Mouse (Mus musculus) limb, embryonic 13.5 days (tissue): ENCODE measurements around the gene Iqcb1. TPM values are rescaled to one million over a fixed set of nuclear protein-coding genes. Genes with fewer than 3 reads are reported as not detected.
"Not testable (repeated sequence)": the region's sequence is repeated elsewhere in the genome, so short reads cannot be mapped to it uniquely, and the experiment has no call there.

Experiments
- ATAC-seq: fragments of 200-750 bp; cut with Nextera tagmentation; 2 replicates; pipeline ENCODE4 v1.8.0; 2017; ENCODE audit warnings: low read depth, moderate number of reproducible peaks, moderate TSS enrichment; ENCODE audit not compliant: low FRiP score
- H3K27ac ChIP-seq: fragments of 300-500 bp; sonication (generic); 2 replicates; pipeline ENCODE4 v1.5.1; 2015; ENCODE audit warnings: inconsistent platforms, mild to moderate bottlenecking, moderate library complexity
- H3K27me3 ChIP-seq: fragments of 300-500 bp; sonication (generic); 2 replicates; pipeline ENCODE4 v1.6.1; 2015; ENCODE audit warnings: mild to moderate bottlenecking, inconsistent platforms
- H3K36me3 ChIP-seq: fragments of 300-500 bp; sonication (generic); 2 replicates; pipeline ENCODE4 v1.6.1; 2015; ENCODE audit warnings: inconsistent platforms, mild to moderate bottlenecking, moderate library complexity
- H3K4me1 ChIP-seq: fragments of 300-500 bp; sonication (generic); 2 replicates; pipeline ENCODE4 v1.6.1; 2015; ENCODE audit warnings: inconsistent platforms
- H3K4me2 ChIP-seq: fragments of 300-500 bp; sonication (generic); replicated peaks from 2 replicates; pipeline ENCODE4 v1.6.1; 2015; ENCODE audit warnings: inconsistent platforms, mild to moderate bottlenecking, moderate library complexity
- H3K4me3 ChIP-seq: fragments of 300-500 bp; sonication (generic); 2 replicates; pipeline ENCODE4 v1.5.1; 2015; ENCODE audit warnings: moderate library complexity, mild to moderate bottlenecking, inconsistent platforms
- H3K9ac ChIP-seq: fragments of 300-500 bp; sonication (generic); 2 replicates; pipeline ENCODE4 v1.6.1; 2015; ENCODE audit warnings: mild to moderate bottlenecking, inconsistent platforms
- H3K9me3 ChIP-seq: fragments of 300-500 bp; sonication (generic); 2 replicates; pipeline ENCODE4 v1.6.1; 2016; ENCODE audit warnings: inconsistent platforms
- WGBS: fragments of 180-500 bp; shearing (Covaris S2); methylation state at CpG from one replicate; pipeline ENCODE4 v1.1.7; 2015; 5-methylcytosine and 5-hydroxymethylcytosine counted together
- polyA plus RNA-seq: library from polyadenylated mRNA; unstranded; fragments of >200 nt; fragmentation: Nextera tagmentation; extraction: Ambion mirVana; gene quantifications from 2 replicates; pipeline ENCODE4 v1.2.1, GENCODE M21; 2015

Gene Iqcb1
- polyA plus RNA-seq, 1 experiment from 2014 or later, result 58.6 TPM

DNA sequence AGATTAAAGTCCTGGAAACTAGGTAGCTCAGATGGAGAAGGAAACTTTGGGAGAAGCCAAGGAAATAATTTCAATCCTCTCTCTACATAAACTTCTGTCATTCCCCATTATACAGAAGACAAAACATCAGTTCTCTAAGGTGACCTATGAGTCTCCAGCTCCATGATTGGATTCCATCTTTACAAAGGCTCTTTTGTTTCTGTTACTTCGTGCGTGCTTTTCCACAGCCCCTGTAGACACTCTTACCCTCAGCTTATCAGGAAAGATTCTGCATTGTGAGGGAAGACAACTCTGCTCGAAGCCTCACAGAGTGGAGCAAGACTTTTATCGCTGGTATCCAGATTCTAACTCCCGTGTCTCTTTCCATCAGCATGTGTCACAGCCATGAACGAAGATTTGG lies 8.2 kb upstream of the Iqcb1 start:
- Histone ChIP-seq H3K4me2 (no peak overlapping the region), H3K9me3 (no peaks in the 10 kb centered on the region), H3K4me3 (no peak overlapping the region), H3K36me3 (no peaks in the 10 kb centered on the region), H3K27me3 (no peaks in the 10 kb centered on the region), H3K27ac (no peak overlapping the region), H3K9ac (no peak overlapping the region), H3K4me1 (no peaks in the 10 kb centered on the region; the same call in 1 of the 2 replicates)
- ATAC-seq, result no peak
- WGBS, result 87% methylated on average over 6 of the region's 6 CpGs

GRCm38 (mm10) chr16:36820747-36821146 lies 7.4 kb upstream of the Iqcb1 start:
- Histone ChIP-seq H3K36me3 (no peaks in the 10 kb centered on the region), H3K4me2 (no peak overlapping the region), H3K4me1 (no peaks in the 10 kb centered on the region; the same call in 1 of the 2 replicates), H3K27me3 (no peaks in the 10 kb centered on the region), H3K9me3 (no peaks in the 10 kb centered on the region), H3K9ac (no peak overlapping the region), H3K4me3 (no peak overlapping the region), H3K27ac (no peak overlapping the region)
- 72% methylated on average over 3 of the region's 3 CpGs for WGBS
- no peak for ATAC-seq

GRCm38 (mm10) chr16:36821474-36821873 lies 6.7 kb upstream of the Iqcb1 start:
- Histone ChIP-seq H3K27ac (no peak overlapping the region), H3K9me3 (no peaks in the 10 kb centered on the region), H3K4me1 (no peaks in the 10 kb centered on the region; the same call in 1 of the 2 replicates), H3K4me3 (no peak overlapping the region), H3K27me3 (no peaks in the 10 kb centered on the region), H3K4me2 (no peak overlapping the region), H3K9ac (no peak overlapping the region), H3K36me3 (no peaks in the 10 kb centered on the region)
- 0 out of 2 replicates have a peak, but pooled peaks have one; percentile 41 for ATAC-seq
- WGBS, result 12% methylated on average over 3 of the region's 3 CpGs

GRCm38 (mm10) chr16:36827611-36828053 lies 553 bp upstream of the Iqcb1 start:
- H3K4me2 ChIP-seq, result peak overlapping the region; percentile 76
- no peak overlapping the region for H3K27ac ChIP-seq
- H3K27me3 ChIP-seq, result 0 out of 2 replicates have a peak, but pooled peaks cover 5% of the 10 kb centered on the region
- H3K9me3 ChIP-seq, result no peaks in the 10 kb centered on the region
- ATAC-seq, result peak; percentile 24
- H3K4me3 ChIP-seq, result peak overlapping the region; percentile 74
- H3K9ac ChIP-seq, result peak overlapping the region; percentile 83
- WGBS, result 7% methylated on average over 11 of the region's 11 CpGs
- no peaks in the 10 kb centered on the region for H3K36me3 ChIP-seq
- H3K4me1 ChIP-seq, result peaks cover 5% of the 10 kb centered on the region; the same call in 1 of the 2 replicates

GRCm38 (mm10) chr16:36828820-36829219 lies 635 bp downstream of the Iqcb1 start:
- H3K4me2 ChIP-seq, result peak overlapping the region; percentile 76
- peak; percentile 37; the same call in 1 of the 2 replicates for ATAC-seq
- H3K36me3 ChIP-seq, result peaks cover 3% of the 10 kb centered on the region; the same call in 1 of the 2 replicates
- H3K4me1 ChIP-seq, result peaks cover 5% of the 10 kb centered on the region; the same call in 1 of the 2 replicates
- 0 out of 2 replicates have a peak overlapping the region, but pooled peaks have one; percentile 64 for H3K27ac ChIP-seq
- no peaks in the 10 kb centered on the region for H3K9me3 ChIP-seq
- WGBS, result 5% methylated on average over 11 of the region's 11 CpGs
- peak overlapping the region; percentile 74 for H3K4me3 ChIP-seq
- 0 out of 2 replicates have a peak, but pooled peaks cover 5% of the 10 kb centered on the region for H3K27me3 ChIP-seq
- H3K9ac ChIP-seq, result peak overlapping the region; percentile 83

- not testable (repeated sequence) for ATAC-seq, H3K27ac ChIP-seq, H3K4me3 ChIP-seq, H3K4me2 ChIP-seq, H3K4me1 ChIP-seq, H3K9ac ChIP-seq, H3K27me3 ChIP-seq, H3K9me3 ChIP-seq
- WGBS, result 86% methylated on average over 1 of the region's 1 CpGs
- peaks cover 29% of the 10 kb centered on the region for H3K36me3 ChIP-seq
Measured at GRCm38 (mm10) chr16:36846894-36847293, 18.7 kb downstream of the Iqcb1 start.

DNA sequence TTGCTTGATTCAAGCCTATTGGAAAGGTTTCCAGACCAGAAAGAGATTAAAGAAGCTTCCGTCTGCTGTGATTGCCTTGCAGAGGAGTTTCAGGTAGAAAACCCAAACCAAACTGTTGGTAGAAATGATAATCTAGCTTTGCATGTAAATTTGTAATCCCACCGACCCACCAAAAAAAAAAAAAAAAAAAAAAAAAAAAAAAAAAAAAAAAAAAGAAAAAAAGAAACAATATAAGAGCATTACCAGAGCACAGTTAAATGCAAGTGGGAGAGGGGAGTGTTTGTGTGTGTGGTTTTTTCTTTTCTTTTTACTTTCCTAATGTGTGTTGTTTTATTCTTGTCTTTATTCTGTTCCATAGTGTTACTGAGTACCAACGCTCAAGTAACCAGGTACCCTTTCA lies 23.0 kb downstream of the Iqcb1 start:
- no peak overlapping the region for H3K4me3 ChIP-seq
- ATAC-seq, result no peak
- 90% methylated on average over 3 of the region's 3 CpGs for WGBS

DNA sequence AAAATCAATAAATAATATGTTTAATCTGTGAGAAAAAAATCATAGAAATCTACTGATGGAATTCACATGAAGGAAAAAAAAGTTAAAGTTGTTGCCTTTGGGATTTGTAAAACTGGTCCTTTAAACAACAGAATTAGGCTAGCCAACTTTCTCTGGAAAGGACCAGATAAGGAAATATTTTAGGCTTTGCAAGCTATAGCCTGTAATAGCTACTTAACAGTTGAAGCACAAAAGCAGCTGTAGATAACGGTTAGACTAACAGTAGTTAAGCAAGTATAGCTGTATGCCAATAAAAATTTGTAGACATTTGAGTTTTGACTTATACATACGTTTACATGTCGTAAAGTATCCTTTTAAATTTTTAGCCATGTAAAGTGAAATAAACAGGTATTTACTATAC lies 35.4 kb downstream of the Iqcb1 start:
- H3K4me1 ChIP-seq, result no peaks in the 10 kb centered on the region
- no peak overlapping the region for H3K4me3 ChIP-seq
- WGBS, result 81% methylated on average over 3 of the region's 3 CpGs
- H3K9ac ChIP-seq, result no peak overlapping the region
- H3K27me3 ChIP-seq, result no peaks in the 10 kb centered on the region
- no peak for ATAC-seq
- H3K4me2 ChIP-seq, result no peak overlapping the region
- no peak overlapping the region for H3K27ac ChIP-seq
- H3K36me3 ChIP-seq, result peaks cover 49% of the 10 kb centered on the region
- no peaks in the 10 kb centered on the region for H3K9me3 ChIP-seq

More for the DNA sequence above, 23.0 kb downstream of the Iqcb1 start:
- Histone ChIP-seq H3K4me1 (no peaks in the 10 kb centered on the region), H3K27ac (no peak overlapping the region), H3K36me3 (peaks cover 39% of the 10 kb centered on the region), H3K27me3 (no peaks in the 10 kb centered on the region), H3K9me3 (no peaks in the 10 kb centered on the region), H3K9ac (no peak overlapping the region), H3K4me2 (no peak overlapping the region)

DNA sequence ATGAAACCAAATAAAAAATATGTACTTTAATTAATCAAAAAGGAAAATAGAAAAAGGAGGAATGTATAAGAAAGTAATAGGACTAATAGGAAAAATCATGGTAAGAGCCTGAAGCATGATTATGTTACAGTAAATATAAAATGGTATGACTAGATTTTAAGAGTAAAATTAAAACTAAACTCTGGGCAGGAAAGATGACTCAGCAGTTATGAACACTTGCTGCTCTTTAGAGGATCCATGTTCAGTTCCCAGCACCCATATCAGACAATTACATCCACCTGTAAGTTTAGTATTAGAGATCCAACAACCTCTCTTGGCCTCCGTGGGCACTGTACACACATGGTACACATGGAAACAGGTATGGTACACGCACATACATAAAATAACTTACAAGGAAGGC lies 41.3 kb downstream of the Iqcb1 start:
- Histone ChIP-seq H3K9me3 (no peaks in the 10 kb centered on the region), H3K27ac (no peak overlapping the region), H3K36me3 (peaks cover 52% of the 10 kb centered on the region), H3K4me3 (no peak overlapping the region), H3K9ac (no peak overlapping the region), H3K4me1 (peaks cover 6% of the 10 kb centered on the region), H3K27me3 (no peaks in the 10 kb centered on the region), H3K4me2 (no peak overlapping the region)
- WGBS, result 88% methylated on average over 2 of the region's 2 CpGs
- ATAC-seq, result no peak

DNA sequence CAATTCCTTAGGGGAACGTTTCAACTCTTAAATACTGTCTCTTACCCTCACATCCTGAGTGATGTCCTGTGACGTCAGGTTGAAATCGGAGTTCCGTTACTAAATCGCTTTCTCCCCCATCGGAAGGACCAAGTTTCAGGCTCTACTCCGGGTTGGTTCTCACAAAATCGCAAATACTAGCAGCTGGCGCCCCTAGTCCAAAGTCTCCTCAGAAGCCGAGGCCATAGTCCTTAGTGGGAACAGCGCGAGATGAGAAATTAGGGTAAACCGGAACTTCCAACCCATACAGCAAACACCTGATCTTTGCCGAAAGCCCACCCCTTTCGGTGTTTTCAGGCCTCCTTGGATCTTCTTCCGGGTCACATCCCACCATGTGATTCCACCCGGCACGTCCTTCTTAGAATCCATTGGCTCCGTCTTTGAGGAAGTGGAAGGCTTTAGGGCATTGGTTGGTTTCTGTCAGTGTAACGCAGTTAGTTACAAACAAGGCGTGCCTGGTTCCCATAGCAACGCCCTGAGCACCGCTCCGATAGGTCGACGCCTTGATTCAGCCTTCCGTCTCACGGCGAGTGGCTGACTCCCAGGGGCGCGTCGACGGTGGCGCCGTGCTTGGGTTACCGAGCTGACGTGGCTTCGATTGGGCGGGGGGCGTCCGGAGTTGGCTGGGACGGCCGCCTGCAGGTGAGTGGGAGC lies 46.5 kb downstream of the Iqcb1 start, which contains the start of the genes Eaf2 and Golgb1:
Gene Eaf2, minus strand, starts transcription at position 421 of the 693 bp plus-strand sequence.
Gene Golgb1, plus strand, starts transcription at position 558 of the 693 bp plus-strand sequence.
- peak within 1 kb of the TSS; percentile 72 for H3K4me2 ChIP-seq
- WGBS, result under 1% methylated on average over 43 of the region's 43 CpGs

DNA sequence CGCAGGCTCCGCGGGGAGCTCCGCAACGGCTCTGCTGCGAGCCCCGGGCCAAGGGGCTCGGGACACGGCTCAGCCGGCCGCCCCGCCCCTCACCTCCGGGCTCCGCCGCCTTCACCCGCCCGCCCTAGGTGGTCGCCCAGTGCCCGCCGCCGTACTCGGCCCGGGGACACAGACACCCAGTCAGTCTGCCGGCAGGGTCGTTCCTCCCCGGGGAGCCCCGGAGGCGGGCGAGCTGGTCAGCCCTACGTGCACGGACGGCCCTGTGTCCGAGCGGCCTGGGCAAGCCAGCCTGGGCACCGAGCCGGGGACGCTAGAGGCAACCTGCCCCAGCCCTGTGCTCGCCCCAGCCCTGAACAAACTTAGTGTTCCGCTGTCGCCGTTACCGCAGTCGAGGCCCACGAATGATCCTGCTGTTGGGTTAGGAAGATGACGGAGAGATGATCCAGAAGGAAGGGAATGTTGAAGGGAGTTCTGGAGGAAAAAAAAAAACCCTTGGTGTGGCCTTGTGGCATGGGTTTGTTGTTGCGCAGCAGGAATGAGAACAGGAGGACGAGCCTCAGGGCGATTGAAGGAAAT lies 47.2 kb downstream of the Iqcb1 start:
- Histone ChIP-seq H3K4me1 (peaks cover 22% of the 10 kb centered on the region), H3K4me2 (peak overlapping the region; percentile 72), H3K9me3 (no peaks in the 10 kb centered on the region), H3K27ac (peak overlapping the region; percentile 83; the same call in 1 of the 2 replicates), H3K9ac (peak overlapping the region; percentile 89), H3K27me3 (no peaks in the 10 kb centered on the region), H3K36me3 (peaks cover 16% of the 10 kb centered on the region), H3K4me3 (peak overlapping the region; percentile 90)
- no peak; the same call in 1 of the 2 replicates for ATAC-seq
- 1% methylated on average over 46 of the region's 48 CpGs for WGBS

More for the DNA sequence above, 46.5 kb downstream of the Iqcb1 start, which contains the start of the genes Eaf2 and Golgb1:
- H3K4me1 ChIP-seq, result peaks cover 20% of the 10 kb centered on the region
- peak; percentile 100 for ATAC-seq
- no peaks in the 10 kb centered on the region for H3K9me3 ChIP-seq
- H3K27me3 ChIP-seq, result no peaks in the 10 kb centered on the region
- H3K9ac ChIP-seq, result peak within 1 kb of the TSS; percentile 89
- H3K27ac ChIP-seq, result peak within 1 kb of the TSS; percentile 83
- H3K36me3 ChIP-seq, result peaks cover 17% of the 10 kb centered on the region
- peak within 1 kb of the TSS; percentile 90 for H3K4me3 ChIP-seq

DNA sequence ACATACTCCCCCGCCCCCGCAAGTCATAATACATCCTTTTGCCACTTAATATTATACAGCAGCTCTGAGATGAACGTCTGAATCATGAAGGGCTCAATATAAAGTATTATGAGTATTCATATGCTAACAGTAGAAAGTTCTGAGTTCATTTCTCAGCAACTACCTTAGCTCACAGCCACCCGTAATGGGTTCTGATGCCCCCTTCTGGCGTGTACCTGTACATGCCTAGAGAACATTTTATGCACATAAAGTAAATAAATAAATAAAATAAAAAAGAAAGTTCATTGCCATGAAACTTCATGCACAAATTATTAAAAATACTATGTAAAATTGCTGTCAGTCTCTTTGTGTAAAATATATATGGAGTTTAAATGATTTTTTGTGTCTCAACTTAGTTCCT lies 49.1 kb downstream of the Iqcb1 start:
- H3K4me3 ChIP-seq, result no peak overlapping the region
- no peak overlapping the region for H3K27ac ChIP-seq
- peaks cover 1% of the 10 kb centered on the region for H3K36me3 ChIP-seq
- H3K4me1 ChIP-seq, result peaks cover 22% of the 10 kb centered on the region
- no peaks in the 10 kb centered on the region for H3K9me3 ChIP-seq
- no peak for ATAC-seq
- H3K27me3 ChIP-seq, result no peaks in the 10 kb centered on the region
- H3K4me2 ChIP-seq, result no peak overlapping the region
- no peak overlapping the region for H3K9ac ChIP-seq
- WGBS, result 71% methylated on average over 5 of the region's 5 CpGs
